Mouse (Mus musculus) intestine, embryonic 15.5 days (tissue): ENCODE results near the gene Fam185a. TPM values are rescaled to one million over a fixed set of nuclear protein-coding genes. Genes with fewer than 3 reads are reported as not detected.

Experiments used
- ATAC-seq: fragments of 200-750 bp; cut with Nextera tagmentation; 2 replicates; pipeline ENCODE4 v1.8.0; 2017; ENCODE audit warnings: moderate TSS enrichment, moderate library complexity
- H3K27ac ChIP-seq: fragments of 300-500 bp; sonication (generic); 2 replicates; pipeline ENCODE4 v1.5.1; 2015; ENCODE audit warnings: mild to moderate bottlenecking, inconsistent platforms
- H3K27me3 ChIP-seq: fragments of 300-500 bp; sonication (generic); replicated peaks from 2 replicates; pipeline ENCODE4 v1.6.1; 2015; ENCODE audit warnings: inconsistent platforms
- H3K36me3 ChIP-seq: fragments of 300-500 bp; sonication (generic); 2 replicates; pipeline ENCODE4 v1.6.1; 2015; ENCODE audit warnings: inconsistent platforms
- H3K4me1 ChIP-seq: fragments of 300-500 bp; sonication (generic); replicated peaks from 2 replicates; pipeline ENCODE4 v1.6.1; 2015; ENCODE audit warnings: inconsistent platforms
- H3K4me2 ChIP-seq: fragments of 300-500 bp; sonication (generic); replicated peaks from 2 replicates; pipeline ENCODE4 v1.6.1; 2015; ENCODE audit warnings: mild to moderate bottlenecking, inconsistent platforms
- H3K4me3 ChIP-seq: fragments of 300-500 bp; sonication (generic); replicated peaks from 2 replicates; pipeline ENCODE4 v1.5.1; 2015; ENCODE audit warnings: inconsistent platforms
- H3K9ac ChIP-seq: fragments of 300-500 bp; sonication (generic); 2 replicates; pipeline ENCODE4 v1.6.1; 2015; ENCODE audit warnings: inconsistent platforms
- H3K9me3 ChIP-seq: fragments of 300-500 bp; sonication (generic); 2 replicates; pipeline ENCODE4 v1.6.1; 2016; ENCODE audit warnings: inconsistent platforms
- WGBS: fragments of 180-500 bp; shearing (Covaris S2); methylation state at CpG from one replicate; pipeline ENCODE4 v1.1.7; 2015; 5-methylcytosine and 5-hydroxymethylcytosine counted together
- polyA plus RNA-seq: library from polyadenylated mRNA; unstranded; fragments of >200 nt; fragmentation: Nextera tagmentation; extraction: Ambion mirVana; gene quantifications from 2 replicates; pipeline ENCODE4 v1.2.1, GENCODE M21; 2015

Gene Fam185a
- polyA plus RNA-seq, 1 experiment from 2014 or later = 9.7 TPM

- Histone ChIP-seq H3K4me2 (no peak overlapping the region), H3K36me3 (no peaks in the 10 kb centered on the region), H3K27me3 (no peaks in the 10 kb centered on the region), H3K9me3 (no peaks in the 10 kb centered on the region), H3K4me1 (peaks cover 4% of the 10 kb centered on the region), H3K27ac (no peak overlapping the region), H3K4me3 (no peak overlapping the region), H3K9ac (no peak overlapping the region)
- no peak for ATAC-seq
- WGBS = 82% methylated on average over 8 of the region's 8 CpGs
These were observed 104.5 kb downstream of the Fam185a start for GRCm38 (mm10) chr5:21529110-21529720.

Other genes starting within 250 kb of the Fam185a start
- gene Gsap, start 238.7 kb upstream of the Fam185a start, polyA plus RNA-seq = 1.7 and 1.9 TPM in 2 replicates
- gene Fgl2, start 52.3 kb upstream of the Fam185a start, polyA plus RNA-seq = 8.6 and 11.0 TPM in 2 replicates
- gene Ccdc146, start 281 bp upstream of the Fam185a start, polyA plus RNA-seq = 0.24 TPM in 2 replicates
- 38.2 and 43.3 TPM in 2 replicates for gene Lrrc17, start 118.6 kb downstream of the Fam185a start, polyA plus RNA-seq
- 0.11 and 0.20 TPM in 2 replicates for gene Fbxl13, start 220.7 kb downstream of the Fam185a start, polyA plus RNA-seq
- gene Armc10, start 220.9 kb downstream of the Fam185a start, polyA plus RNA-seq = 33.5 and 37.2 TPM in 2 replicates